Mouse (Mus musculus): ENCODE data around the gene Mrps34. TPM values are rescaled to one million over a fixed set of nuclear protein-coding genes. Genes with fewer than 3 reads are reported as not detected.
A peak's percentile ranks its signal among the peaks of the same experiment; 100 is the strongest.

Gene Mrps34
- total RNA-seq, 2 experiments from 2014 or later: 80.4 to 85.1 TPM

GRCm38 (mm10) chr17:24861785-24862184 is 33.1 kb upstream of the Mrps34 start:
- no peak for DNase-seq (ENCODE audit: low spot score in 2 of 2)
- Histone ChIP-seq H3K27ac (no peak overlapping the region), H3K4me3 (no peak overlapping the region)
- no peak for TF ChIP-seq CTCF (conservative IDR thresholded peaks at IDR 0.05)

GRCm38 (mm10) chr17:24865776-24866175 is 29.1 kb upstream of the Mrps34 start, which contains the start of gene Igfals:
Gene Igfals, plus strand, starts transcription at chr17:24865997.
- DNase-seq (ENCODE audit: low spot score in 2 of 2): no peak
- Histone ChIP-seq H3K27ac (peak within 1 kb of the TSS; percentile 82; the same call in 1 of the 2 replicates), H3K4me3 (no peak within 1 kb of the TSS)
- TF ChIP-seq CTCF (conservative IDR thresholded peaks at IDR 0.05): no peak

- peak in 1 of 2 experiments; percentile 49 for DNase-seq (ENCODE audit: low spot score in 2 of 2)
- no peak overlapping the region for H3K4me3 ChIP-seq
- TF ChIP-seq CTCF (conservative IDR thresholded peaks at IDR 0.05): no peak
- H3K27ac ChIP-seq: peak overlapping the region; percentile 82
These were observed 27.0 kb upstream of the Mrps34 start for GRCm38 (mm10) chr17:24867914-24868313.

- DNase-seq (ENCODE audit: low spot score in 2 of 2): no peak
- TF ChIP-seq CTCF (conservative IDR thresholded peaks at IDR 0.05): no peak
- H3K4me3 ChIP-seq: no peak overlapping the region
- no peak overlapping the region for H3K27ac ChIP-seq
These were observed 21.1 kb upstream of the Mrps34 start for GRCm38 (mm10) chr17:24873695-24874404.

GRCm38 (mm10) chr17:24874405-24874745 is 20.5 kb upstream of the Mrps34 start:
- Histone ChIP-seq H3K4me3 (no peak overlapping the region), H3K27ac (no peak overlapping the region)
- no peak for DNase-seq (ENCODE audit: low spot score in 2 of 2)
- TF ChIP-seq CTCF (conservative IDR thresholded peaks at IDR 0.05): no peak

- Histone ChIP-seq H3K4me3 (no peak overlapping the region), H3K27ac (no peak overlapping the region)
- TF ChIP-seq CTCF (conservative IDR thresholded peaks at IDR 0.05): no peak
- no peak for DNase-seq (ENCODE audit: low spot score in 2 of 2)
These were observed 19.9 kb upstream of the Mrps34 start for GRCm38 (mm10) chr17:24874989-24875388.

- no peak for TF ChIP-seq CTCF (conservative IDR thresholded peaks at IDR 0.05)
- DNase-seq (ENCODE audit: low spot score in 2 of 2): no peak
- Histone ChIP-seq H3K27ac (no peak overlapping the region), H3K4me3 (no peak overlapping the region)
These were observed 17.4 kb upstream of the Mrps34 start for GRCm38 (mm10) chr17:24877336-24878116.

- H3K27ac ChIP-seq: no peak overlapping the region
- H3K4me3 ChIP-seq: no peak overlapping the region
- TF ChIP-seq CTCF (conservative IDR thresholded peaks at IDR 0.05): no peak
- DNase-seq (ENCODE audit: low spot score in 2 of 2): no peak
These were observed 16.9 kb upstream of the Mrps34 start for GRCm38 (mm10) chr17:24878117-24878397.

- DNase-seq (ENCODE audit: low spot score in 2 of 2): no peak
- TF ChIP-seq CTCF (conservative IDR thresholded peaks at IDR 0.05): no peak
- Histone ChIP-seq H3K4me3 (no peak overlapping the region), H3K27ac (no peak overlapping the region)
These were observed 16.4 kb upstream of the Mrps34 start for GRCm38 (mm10) chr17:24878531-24878930.

GRCm38 (mm10) chr17:24881738-24882440 is 13.0 kb upstream of the Mrps34 start:
- no peak for DNase-seq (ENCODE audit: low spot score in 2 of 2)
- Histone ChIP-seq H3K27ac (no peak overlapping the region), H3K4me3 (no peak overlapping the region)
- peak; percentile 77 for TF ChIP-seq CTCF (conservative IDR thresholded peaks at IDR 0.05)

GRCm38 (mm10) chr17:24884391-24884790 is 10.5 kb upstream of the Mrps34 start:
- Histone ChIP-seq H3K4me3 (no peak overlapping the region), H3K27ac (no peak overlapping the region)
- no peak for TF ChIP-seq CTCF (conservative IDR thresholded peaks at IDR 0.05)
- no peak for DNase-seq (ENCODE audit: low spot score in 2 of 2)

- peak overlapping the region; percentile 94 for H3K4me3 ChIP-seq
- H3K27ac ChIP-seq: peak overlapping the region; percentile 39; the same call in 1 of the 2 replicates
- DNase-seq (ENCODE audit: low spot score in 2 of 2): no peak
- no peak for TF ChIP-seq CTCF (conservative IDR thresholded peaks at IDR 0.05)
These were observed 9.4 kb upstream of the Mrps34 start for GRCm38 (mm10) chr17:24885356-24886133.
